In genomic region chr8:80567471-80567870, GRCm38 (mm10) we compare ENCODE assay signal across 33 mouse cellular contexts. TPM values are rescaled to one million over a fixed set of nuclear protein-coding genes. Genes with fewer than 3 reads are reported as not detected.
DNase-seq lines count a peak whose midpoint lies in the region; ATAC-seq and TF ChIP-seq lines count a peak whose summit lies in the region.
"Had no signal": no experiment of that assay in that cellular context is flagged by ENCODE, and none has a peak within 500 bp of the region (broad histone marks: within the 10 kb centered on the region; RNA-seq: fewer than 3 reads in every experiment).

No protein-coding gene starts in this region.

- DNase-seq in c-Kit-positive CD71-positive TER-119-positive erythroid progenitor cells, embryonic 14.5 days (ENCODE audit: low spot score), result peak; percentile 40
- peak; percentile 13 to 33 (median 31) for DNase-seq in liver, embryonic 14.5 days (ENCODE audit: low read depth in 3 of 3, low spot score in 3 of 3)
- DNase-seq in liver, postnatal 0 days, result no peak
- DNase-seq in embryonic facial prominence, embryonic 10.5 days (ENCODE audit: low spot score), result no peak
- no peak for DNase-seq in spleen, adult 12 weeks (ENCODE audit: low spot score)
- DNase-seq in lung, postnatal 36 days, result no peak
- no peak for DNase-seq in heart, postnatal 10 days
- DNase-seq: adrenal gland, adult 2 months; adrenal gland, postnatal 14 days; B cell, adult 2 months; cerebellum, adult 11-12 months; cerebellum, adult 8-10 months; cerebellum, postnatal 10 days; cerebellum, postnatal 36 days; gastrocnemius, postnatal 14 days; heart, postnatal 14 days had no signal

- TF ChIP-seq EP300 in liver, embryonic 14.5 days (IDR thresholded peaks at IDR 0.05; ENCODE audit: low read depth), result peak; percentile 47
- TF ChIP-seq EP300 in liver, postnatal 0 days (IDR thresholded peaks at IDR 0.05; ENCODE audit: low read depth), result peak; percentile 62

- peak; percentile 76 for ATAC-seq in erythroid progenitor cell, adult 5-6 weeks (replicated peaks; ENCODE audit: low FRiP score, poor library complexity, severe bottlenecking)
- peak; percentile 78; the same call in 1 of the 2 replicates for ATAC-seq in liver, embryonic 14.5 days (ENCODE audit: insufficient read depth)
- no peak for ATAC-seq in liver, postnatal 0 days
- ATAC-seq: forebrain, embryonic 16.5 days had no signal

- H3K36me3 ChIP-seq in liver, embryonic 14.5 days (replicated peaks; ENCODE audit: control insufficient read depth, insufficient read depth, low read depth), result no peaks in the 10 kb centered on the region
- no peaks in the 10 kb centered on the region for H3K36me3 ChIP-seq in liver, postnatal 0 days (replicated peaks; ENCODE audit: insufficient read depth, low read length)
- no peaks in the 10 kb centered on the region for H3K36me3 ChIP-seq in embryonic facial prominence, embryonic 10.5 days (replicated peaks)
- H3K36me3 ChIP-seq: embryonic facial prominence, embryonic 12.5 days; embryonic facial prominence, embryonic 15.5 days; forebrain, embryonic 10.5 days; G1E; heart, embryonic 15.5 days; hindbrain, embryonic 12.5 days; hindbrain, embryonic 15.5 days had no signal

- no peak overlapping the region; the same call in 1 of the 2 replicates for H3K4me2 ChIP-seq in liver, embryonic 14.5 days (ENCODE audit: low read depth)
- no peak overlapping the region for H3K4me2 ChIP-seq in liver, postnatal 0 days (ENCODE audit: low read depth, low read length)
- H3K4me2 ChIP-seq: embryonic facial prominence, embryonic 12.5 days; embryonic facial prominence, embryonic 15.5 days; forebrain, embryonic 13.5 days; heart, embryonic 11.5 days; heart, embryonic 15.5 days; hindbrain, embryonic 12.5 days; hindbrain, embryonic 15.5 days had no signal

- intact Hi-C loops in heart, postnatal 10 days (cut with DNase I), result no loop called here

- H3K27me3 ChIP-seq in liver, embryonic 14.5 days (ENCODE audit: control insufficient read depth, insufficient read depth, low read length), result no peaks in the 10 kb centered on the region
- H3K27me3 ChIP-seq in liver, postnatal 0 days (ENCODE audit: insufficient read depth, low read length), result no peaks in the 10 kb centered on the region
- no peaks in the 10 kb centered on the region for H3K27me3 ChIP-seq in embryonic facial prominence, embryonic 10.5 days (replicated peaks; ENCODE audit: low read depth, poor library complexity, severe bottlenecking)
- H3K27me3 ChIP-seq: CH12.LX; embryonic facial prominence, embryonic 12.5 days; embryonic facial prominence, embryonic 15.5 days; forebrain, embryonic 13.5 days; heart, embryonic 15.5 days; hindbrain, embryonic 12.5 days; hindbrain, embryonic 15.5 days had no signal

- H3K9me3 ChIP-seq in liver, embryonic 14.5 days (ENCODE audit: control insufficient read depth, low read length), result no peaks in the 10 kb centered on the region
- H3K9me3 ChIP-seq in liver, postnatal 0 days (ENCODE audit: low read length), result no peaks in the 10 kb centered on the region
- H3K9me3 ChIP-seq in embryonic facial prominence, embryonic 10.5 days, result no peaks in the 10 kb centered on the region
- H3K9me3 ChIP-seq: embryonic facial prominence, embryonic 12.5 days; embryonic facial prominence, embryonic 15.5 days; forebrain, embryonic 10.5 days; forebrain, embryonic 13.5 days; G1E; heart, embryonic 15.5 days; hindbrain, embryonic 12.5 days; hindbrain, embryonic 15.5 days had no signal

- no peak overlapping the region for H3K27ac ChIP-seq in liver, embryonic 14.5 days
- H3K27ac ChIP-seq in liver, postnatal 0 days (ENCODE audit: low read depth), result no peak overlapping the region
- no peak overlapping the region for H3K27ac ChIP-seq in embryonic facial prominence, embryonic 10.5 days (replicated peaks)
- H3K27ac ChIP-seq: embryonic facial prominence, embryonic 12.5 days; embryonic facial prominence, embryonic 15.5 days; forebrain, embryonic 10.5 days; forebrain, embryonic 13.5 days; heart, embryonic 15.5 days; hindbrain, embryonic 12.5 days; hindbrain, embryonic 15.5 days had no signal

- no peak overlapping the region for H3K9ac ChIP-seq in liver, embryonic 14.5 days (replicated peaks)
- H3K9ac ChIP-seq in liver, postnatal 0 days (replicated peaks), result no peak overlapping the region
- H3K9ac ChIP-seq: embryonic facial prominence, embryonic 12.5 days; embryonic facial prominence, embryonic 15.5 days; forebrain, embryonic 13.5 days; heart, embryonic 15.5 days; hindbrain, embryonic 12.5 days; hindbrain, embryonic 15.5 days had no signal

- no peak overlapping the region for H3K4me3 ChIP-seq in liver, embryonic 14.5 days (ENCODE audit: insufficient read depth in 1 of 2, low read depth in 2 of 2, low read length in 2 of 2)
- H3K4me3 ChIP-seq in liver, postnatal 0 days (ENCODE audit: low read depth, low read length), result no peak overlapping the region
- H3K4me3 ChIP-seq in embryonic facial prominence, embryonic 10.5 days, result no peak overlapping the region
- H3K4me3 ChIP-seq: embryonic facial prominence, embryonic 12.5 days; embryonic facial prominence, embryonic 15.5 days; erythroblast, embryonic 14.5 days; forebrain, embryonic 10.5 days; forebrain, embryonic 13.5 days; heart, embryonic 15.5 days; hindbrain, embryonic 12.5 days; hindbrain, embryonic 15.5 days had no signal

- TF ChIP-seq CTCF in liver, embryonic 14.5 days (IDR thresholded peaks at IDR 0.05; ENCODE audit: low read depth), result no peak
- TF ChIP-seq CTCF in liver, postnatal 0 days (IDR thresholded peaks at IDR 0.05; ENCODE audit: low read depth), result no peak

- WGBS in liver, embryonic 14.5 days (ENCODE audit: insufficient replicate concordance), result 35% methylated on average over 1 of the region's 1 CpGs
- WGBS in liver, postnatal 0 days (ENCODE audit: insufficient replicate concordance), result 62% methylated on average over 1 of the region's 1 CpGs
- WGBS in embryonic facial prominence, embryonic 10.5 days, result 93% methylated on average over 1 of the region's 1 CpGs

- H3K4me1 ChIP-seq in liver, embryonic 14.5 days (replicated peaks; ENCODE audit: control insufficient read depth in 2 of 2, insufficient read depth in 2 of 2, low read length in 1 of 2), result peaks cover 7 to 11% of the 10 kb centered on the region in 2 experiments
- no peaks in the 10 kb centered on the region for H3K4me1 ChIP-seq in liver, postnatal 0 days (ENCODE audit: insufficient read depth)
- H3K4me1 ChIP-seq in embryonic facial prominence, embryonic 10.5 days, result no peaks in the 10 kb centered on the region
- H3K4me1 ChIP-seq: embryonic facial prominence, embryonic 12.5 days; embryonic facial prominence, embryonic 15.5 days; heart, embryonic 15.5 days; hindbrain, embryonic 15.5 days had no signal

RNA-seq across cellular contexts. Expression of gene Frem3, which starts 43.4 kb away (rescaled TPM):
- total RNA-seq in erythroid progenitor cell, adult 5-6 weeks (2015; ENCODE audit: low replicate concordance), result not detected in 2 replicates
- not detected in 2 replicates for total RNA-seq in erythroid progenitor cell, adult 5-6 weeks (2017; ENCODE audit: low replicate concordance)
- polyA plus RNA-seq in liver, embryonic 14.5 days (2012; rRNA removed), result 0.09 and 0.10 TPM in 2 replicates
- polyA plus RNA-seq in liver, embryonic 14.5 days (2014; fragmentation: Nextera tagmentation; extraction: Ambion mirVana), result 0.13 and 0.14 TPM in 2 replicates
- polyA plus RNA-seq in liver, postnatal 0 days (2015; fragmentation: Nextera tagmentation; extraction: Ambion mirVana), result 0.08 and 0.12 TPM in 2 replicates
- not detected in 2 replicates for polyA plus RNA-seq in embryonic facial prominence, embryonic 10.5 days (2016; fragmentation: Nextera tagmentation; extraction: Ambion mirVana)
- total RNA-seq in heart, postnatal 10 days (2021), result under 1 TPM; 0.07 to 0.22 TPM
- total RNA-seq: adrenal gland, adult 2 months; adrenal gland, postnatal 14 days; CH12.LX; gastrocnemius, adult 18-20 months; gastrocnemius, postnatal 14 days; gastrocnemius, postnatal 4 days; heart, adult 8-10 months; hematopoietic stem cell, adult 5-6 weeks had no signal
- polyA plus RNA-seq: adrenal gland, adult 2 months; embryonic facial prominence, embryonic 12.5 days; erythroblast, embryonic 14.5 days; forebrain, embryonic 10.5 days; forebrain, embryonic 13.5 days; G1E; hindbrain, embryonic 12.5 days had no signal

Comparison
In these comparisons a context has a peak if more than half of its experiments do, and no peak if none do; other contexts are left out.
1. DNase-seq: peak in c-Kit-positive CD71-positive TER-119-positive erythroid progenitor cells, embryonic 14.5 days (single experiment) and liver, embryonic 14.5 days (3 of 3); none in liver, postnatal 0 days (single experiment), embryonic facial prominence, embryonic 10.5 days (single experiment), spleen, adult 12 weeks (single experiment), lung, postnatal 36 days (single experiment) and heart, postnatal 10 days (0 of 2).